Mouse (Mus musculus): ENCODE measurements around the gene Gm29110. TPM values are rescaled to one million over a fixed set of nuclear protein-coding genes. Genes with fewer than 3 reads are reported as not detected.

The Gm29110 gene
- not detected for total RNA-seq (2023)

DNA sequence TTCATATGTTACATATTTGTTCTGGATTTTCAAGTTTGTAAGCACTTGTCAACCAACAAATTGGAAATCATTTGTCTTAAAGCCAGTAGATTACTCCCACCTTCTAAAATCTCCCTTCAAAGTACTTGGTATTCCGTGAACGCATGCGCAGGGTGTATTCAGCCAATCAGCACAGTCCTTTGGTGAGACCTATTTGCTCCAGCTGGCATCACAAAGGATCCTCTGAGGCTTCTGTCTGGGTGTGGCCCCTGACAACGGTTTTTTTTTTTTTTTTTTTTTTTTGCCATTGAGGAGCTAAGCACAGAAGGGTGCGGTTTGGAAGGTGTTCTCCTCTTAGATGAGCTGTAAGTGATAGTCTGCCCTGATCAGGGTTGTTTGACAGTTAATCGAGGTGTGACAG, at the start of gene Gm29110:
Gm29110 (plus strand) TSS at position 301 of the 400 bp plus-strand sequence.

Other genes starting within 250 kb of the Gm29110 start
- not detected for gene Gm21913, start 153.4 kb downstream of the Gm29110 start, total RNA-seq (2023)

Data from CD4-positive naive resting alpha-beta T cell, adult 76 days (primary cell).